Mouse (Mus musculus): ENCODE measurements around the gene BC048679. TPM values are rescaled to one million over a fixed set of nuclear protein-coding genes. Genes with fewer than 3 reads are reported as not detected.

Gene BC048679
- not detected in 2 replicates for total RNA-seq (2017)

- no peak for ATAC-seq (replicated peaks; ENCODE audit: low read depth, poor library complexity, severe bottlenecking)
Measured at GRCm38 (mm10) chr7:81498181-81498580, at the start of gene BC048679. Gene BC048679, minus strand, starts transcription at chr7:81498281.

- no peak for ATAC-seq (replicated peaks; ENCODE audit: low read depth, poor library complexity, severe bottlenecking)
Measured at GRCm38 (mm10) chr7:81542934-81543333, 44.9 kb upstream of the BC048679 start.

- no peak for ATAC-seq (replicated peaks; ENCODE audit: low read depth, poor library complexity, severe bottlenecking)
Measured at GRCm38 (mm10) chr7:81541924-81542524, 43.9 kb upstream of the BC048679 start.

- no peak for ATAC-seq (replicated peaks; ENCODE audit: low read depth, poor library complexity, severe bottlenecking)
Measured at GRCm38 (mm10) chr7:81540999-81541398, 42.9 kb upstream of the BC048679 start.

GRCm38 (mm10) chr7:81539565-81539964 is 41.5 kb upstream of the BC048679 start:
- ATAC-seq (replicated peaks; ENCODE audit: low read depth, poor library complexity, severe bottlenecking), result no peak

GRCm38 (mm10) chr7:81538070-81538675 is 40.1 kb upstream of the BC048679 start:
- no peak for ATAC-seq (replicated peaks; ENCODE audit: low read depth, poor library complexity, severe bottlenecking)

GRCm38 (mm10) chr7:81536478-81536877 is 38.4 kb upstream of the BC048679 start:
- ATAC-seq (replicated peaks; ENCODE audit: low read depth, poor library complexity, severe bottlenecking), result no peak

GRCm38 (mm10) chr7:81531462-81531861 is 33.4 kb upstream of the BC048679 start:
- no peak for ATAC-seq (replicated peaks; ENCODE audit: low read depth, poor library complexity, severe bottlenecking)

GRCm38 (mm10) chr7:81528918-81529317 is 30.8 kb upstream of the BC048679 start:
- no peak for ATAC-seq (replicated peaks; ENCODE audit: low read depth, poor library complexity, severe bottlenecking)

GRCm38 (mm10) chr7:81523663-81524017 is 25.6 kb upstream of the BC048679 start:
- peak; percentile 16; the same call in 1 of the 2 replicates for ATAC-seq (replicated peaks; ENCODE audit: low read depth, poor library complexity, severe bottlenecking)

GRCm38 (mm10) chr7:81523008-81523662 is 25.1 kb upstream of the BC048679 start:
- ATAC-seq (replicated peaks; ENCODE audit: low read depth, poor library complexity, severe bottlenecking), result peak; percentile 99

GRCm38 (mm10) chr7:81516154-81517030 is 18.3 kb upstream of the BC048679 start:
- ATAC-seq (replicated peaks; ENCODE audit: low read depth, poor library complexity, severe bottlenecking), result no peak

GRCm38 (mm10) chr7:81514906-81515590 is 17.0 kb upstream of the BC048679 start:
- ATAC-seq (replicated peaks; ENCODE audit: low read depth, poor library complexity, severe bottlenecking), result no peak

GRCm38 (mm10) chr7:81501050-81501449 is 3.0 kb upstream of the BC048679 start:
- no peak for ATAC-seq (replicated peaks; ENCODE audit: low read depth, poor library complexity, severe bottlenecking)

GRCm38 (mm10) chr7:81497171-81497570 is 910 bp downstream of the BC048679 start:
- ATAC-seq (replicated peaks; ENCODE audit: low read depth, poor library complexity, severe bottlenecking), result no peak

- peak; percentile 79 for ATAC-seq (replicated peaks; ENCODE audit: low read depth, poor library complexity, severe bottlenecking)
Measured at GRCm38 (mm10) chr7:81493331-81494021, 4.6 kb downstream of the BC048679 start, which contains the start of gene Ap3b2. Gene Ap3b2, minus strand, starts transcription at chr7:81493925.

- ATAC-seq (replicated peaks; ENCODE audit: low read depth, poor library complexity, severe bottlenecking), result no peak
Measured at GRCm38 (mm10) chr7:81492628-81493027, 5.5 kb downstream of the BC048679 start.

GRCm38 (mm10) chr7:81489649-81490048 is 8.4 kb downstream of the BC048679 start:
- no peak for ATAC-seq (replicated peaks; ENCODE audit: low read depth, poor library complexity, severe bottlenecking)

GRCm38 (mm10) chr7:81480800-81481199 is 17.3 kb downstream of the BC048679 start:
- ATAC-seq (replicated peaks; ENCODE audit: low read depth, poor library complexity, severe bottlenecking), result no peak
